Mouse (Mus musculus): ENCODE data around the gene C2cd6. TPM values are rescaled to one million over a fixed set of nuclear protein-coding genes. Genes with fewer than 3 reads are reported as not detected.

C2cd6 gene
- polyA plus RNA-seq, 1 experiment, result not detected

DNA sequence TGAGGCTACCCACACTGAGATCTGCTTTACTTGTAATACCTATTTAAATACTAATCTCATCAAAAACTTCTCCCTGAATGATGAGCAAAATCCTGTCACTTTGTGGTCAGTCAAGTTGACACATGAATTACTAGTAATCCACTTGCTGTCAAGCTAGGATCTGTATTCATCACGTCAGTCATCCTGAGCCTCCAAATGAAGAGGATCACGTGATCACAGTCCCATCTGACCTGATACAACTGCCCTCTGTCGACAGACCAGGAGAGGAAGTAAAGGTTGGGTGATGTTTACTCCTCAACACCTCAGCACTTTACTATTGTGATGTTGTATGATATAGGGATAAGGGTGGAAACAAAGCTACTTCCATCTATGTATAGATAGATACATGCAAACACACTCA, 31.0 kb downstream of the C2cd6 start:
- no peak for TF ChIP-seq POLR2AphosphoS2 (IDR thresholded peaks at IDR 0.05; ENCODE audit: insufficient read length, low read depth)
- peak; percentile 39 for TF ChIP-seq USF1 (IDR thresholded peaks at IDR 0.05; ENCODE audit: low read depth)
- H3ac ChIP-seq (ENCODE audit: control insufficient read depth, insufficient read length), result no peak overlapping the region
- H3K4me3 ChIP-seq, result no peak overlapping the region
- H3K4me2 ChIP-seq (ENCODE audit: low read depth), result no peak overlapping the region
- no peaks in the 10 kb centered on the region for H3K79me2 ChIP-seq (ENCODE audit: control insufficient read depth, insufficient read depth)
- no peaks in the 10 kb centered on the region for H3K36me3 ChIP-seq (ENCODE audit: control insufficient read depth, insufficient read depth)
- peaks cover 10% of the 10 kb centered on the region for H3K27me3 ChIP-seq (ENCODE audit: control insufficient read depth, insufficient read depth, insufficient read length)

DNA sequence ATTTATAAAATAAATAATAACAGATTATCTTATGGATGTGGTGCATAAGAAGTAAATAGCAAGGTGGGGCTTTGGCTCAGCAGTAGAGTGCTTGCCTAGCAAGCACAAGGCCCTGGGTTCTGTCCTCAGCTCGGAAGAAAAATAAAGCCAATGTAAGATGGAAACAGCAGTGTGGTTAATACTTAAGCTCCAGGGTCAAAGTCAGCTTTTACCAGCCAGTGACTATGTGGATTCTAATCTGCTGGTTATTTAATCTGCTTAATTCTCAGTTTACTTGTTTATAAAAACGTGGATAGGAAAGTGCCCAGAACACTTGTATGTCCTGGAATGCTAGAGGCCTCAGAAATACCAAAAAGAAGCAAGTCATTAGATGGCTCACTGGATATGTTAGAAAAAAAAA, 37.7 kb downstream of the C2cd6 start:
- H3ac ChIP-seq (ENCODE audit: control insufficient read depth, insufficient read length), result no peak overlapping the region
- H3K27me3 ChIP-seq (ENCODE audit: control insufficient read depth, insufficient read depth, insufficient read length), result peaks cover 14% of the 10 kb centered on the region
- no peak overlapping the region for H3K4me2 ChIP-seq (ENCODE audit: low read depth)
- no peak overlapping the region for H3K4me3 ChIP-seq
- H3K79me2 ChIP-seq (ENCODE audit: control insufficient read depth, insufficient read depth), result no peaks in the 10 kb centered on the region
- no peak for TF ChIP-seq POLR2A (IDR thresholded peaks at IDR 0.05; ENCODE audit: insufficient read length, low read depth)
- no peak for TF ChIP-seq E2F4 (IDR thresholded peaks at IDR 0.05; ENCODE audit: insufficient read depth)
- TF ChIP-seq MYOD1 (IDR thresholded peaks at IDR 0.05; ENCODE audit: control insufficient read depth in 1 of 3, insufficient read length in 2 of 3, low read depth in 2 of 3), result no peak
- no peak for TF ChIP-seq TCF3 (IDR thresholded peaks at IDR 0.05; ENCODE audit: insufficient read length, low read depth)
- TF ChIP-seq CEBPB (IDR thresholded peaks at IDR 0.05; ENCODE audit: insufficient read depth, poor library complexity, severe bottlenecking), result no peak
- no peak for TF ChIP-seq MAX (IDR thresholded peaks at IDR 0.05; ENCODE audit: low read depth)
- TF ChIP-seq USF1 (IDR thresholded peaks at IDR 0.05; ENCODE audit: low read depth), result no peak
- no peak for TF ChIP-seq SRF (IDR thresholded peaks at IDR 0.05; ENCODE audit: control insufficient read depth, insufficient read length, low read depth)
- no peak for TF ChIP-seq MYOG (IDR thresholded peaks at IDR 0.05; ENCODE audit: control insufficient read depth in 1 of 3, insufficient read depth in 1 of 3, insufficient read length in 2 of 3, low read depth in 2 of 3)
- TF ChIP-seq REST (IDR thresholded peaks at IDR 0.05; ENCODE audit: insufficient read depth, insufficient read length), result no peak
- TF ChIP-seq POLR2AphosphoS2 (IDR thresholded peaks at IDR 0.05; ENCODE audit: insufficient read length, low read depth), result no peak
- TF ChIP-seq TCF12 (IDR thresholded peaks at IDR 0.05; ENCODE audit: insufficient read depth, poor library complexity, severe bottlenecking), result no peak
- no peaks in the 10 kb centered on the region for H3K36me3 ChIP-seq (ENCODE audit: control insufficient read depth, insufficient read depth)

DNA sequence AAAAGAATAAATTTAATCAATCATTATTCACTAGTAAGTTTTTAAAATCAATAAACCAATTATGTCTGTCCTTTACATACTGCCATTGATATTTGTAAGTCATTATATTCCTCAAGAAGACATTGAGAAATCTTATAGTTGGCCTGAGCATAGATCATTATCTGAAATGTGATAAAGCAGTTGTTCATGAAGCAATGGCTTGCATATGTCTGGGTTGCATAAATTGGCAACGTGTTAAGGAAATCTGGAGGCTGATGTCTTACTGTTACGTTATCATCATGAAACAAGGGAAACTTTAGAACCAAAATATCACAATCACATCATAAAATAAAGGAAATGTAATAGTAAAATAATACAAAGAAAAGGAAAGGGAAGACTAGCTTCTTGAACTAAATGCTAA, 43.4 kb downstream of the C2cd6 start:
- Histone ChIP-seq H3K79me2 (ENCODE audit: control insufficient read depth, insufficient read depth) (no peaks in the 10 kb centered on the region), H3ac (ENCODE audit: control insufficient read depth, insufficient read length) (no peak overlapping the region), H3K4me2 (ENCODE audit: low read depth) (no peak overlapping the region), H3K27me3 (ENCODE audit: control insufficient read depth, insufficient read depth, insufficient read length) (peaks cover 19% of the 10 kb centered on the region), H3K4me3 (no peak overlapping the region), H3K36me3 (ENCODE audit: control insufficient read depth, insufficient read depth) (no peaks in the 10 kb centered on the region)
- TF ChIP-seq POLR2A (IDR thresholded peaks at IDR 0.05; ENCODE audit: insufficient read length, low read depth), result no peak

- TF ChIP-seq MYOG (IDR thresholded peaks at IDR 0.05; ENCODE audit: control insufficient read depth in 1 of 3, insufficient read depth in 1 of 3, insufficient read length in 2 of 3, low read depth in 2 of 3), result no peak
- TF ChIP-seq POLR2A (IDR thresholded peaks at IDR 0.05; ENCODE audit: insufficient read length, low read depth), result no peak
- no peak for TF ChIP-seq TCF3 (IDR thresholded peaks at IDR 0.05; ENCODE audit: insufficient read length, low read depth)
- TF ChIP-seq USF1 (IDR thresholded peaks at IDR 0.05; ENCODE audit: low read depth), result no peak
- TF ChIP-seq CEBPB (IDR thresholded peaks at IDR 0.05; ENCODE audit: insufficient read depth, poor library complexity, severe bottlenecking), result no peak
- no peak for TF ChIP-seq MAX (IDR thresholded peaks at IDR 0.05; ENCODE audit: low read depth)
- TF ChIP-seq TCF12 (IDR thresholded peaks at IDR 0.05; ENCODE audit: insufficient read depth, poor library complexity, severe bottlenecking), result no peak
- TF ChIP-seq E2F4 (IDR thresholded peaks at IDR 0.05; ENCODE audit: insufficient read depth), result no peak
- no peak for TF ChIP-seq REST (IDR thresholded peaks at IDR 0.05; ENCODE audit: insufficient read depth, insufficient read length)
- TF ChIP-seq SRF (IDR thresholded peaks at IDR 0.05; ENCODE audit: control insufficient read depth, insufficient read length, low read depth), result no peak
- no peak for TF ChIP-seq POLR2AphosphoS2 (IDR thresholded peaks at IDR 0.05; ENCODE audit: insufficient read length, low read depth)
- TF ChIP-seq MYOD1 (IDR thresholded peaks at IDR 0.05; ENCODE audit: control insufficient read depth in 1 of 3, insufficient read length in 2 of 3, low read depth in 2 of 3), result no peak
- H3ac ChIP-seq (ENCODE audit: control insufficient read depth, insufficient read length), result no peak overlapping the region
- no peak overlapping the region for H3K4me3 ChIP-seq
- no peaks in the 10 kb centered on the region for H3K36me3 ChIP-seq (ENCODE audit: control insufficient read depth, insufficient read depth)
- peaks cover 4% of the 10 kb centered on the region for H3K27me3 ChIP-seq (ENCODE audit: control insufficient read depth, insufficient read depth, insufficient read length)
- no peaks in the 10 kb centered on the region for H3K79me2 ChIP-seq (ENCODE audit: control insufficient read depth, insufficient read depth)
- H3K4me2 ChIP-seq (ENCODE audit: low read depth), result no peak overlapping the region
These were observed 57.0 kb downstream of the C2cd6 start for GRCm38 (mm10) chr1:59037723-59038122.

- H3K36me3 ChIP-seq (ENCODE audit: control insufficient read depth, insufficient read depth), result no peaks in the 10 kb centered on the region
- H3K79me2 ChIP-seq (ENCODE audit: control insufficient read depth, insufficient read depth), result no peaks in the 10 kb centered on the region
- H3K4me3 ChIP-seq, result no peak overlapping the region
- H3K4me2 ChIP-seq (ENCODE audit: low read depth), result no peak overlapping the region
- no peak overlapping the region for H3ac ChIP-seq (ENCODE audit: control insufficient read depth, insufficient read length)
- no peak for TF ChIP-seq SRF (IDR thresholded peaks at IDR 0.05; ENCODE audit: control insufficient read depth, insufficient read length, low read depth)
- TF ChIP-seq USF1 (IDR thresholded peaks at IDR 0.05; ENCODE audit: low read depth), result no peak
- no peak for TF ChIP-seq TCF3 (IDR thresholded peaks at IDR 0.05; ENCODE audit: insufficient read length, low read depth)
- TF ChIP-seq POLR2A (IDR thresholded peaks at IDR 0.05; ENCODE audit: insufficient read length, low read depth), result no peak
- TF ChIP-seq MYOD1 (IDR thresholded peaks at IDR 0.05; ENCODE audit: control insufficient read depth in 1 of 3, insufficient read length in 2 of 3, low read depth in 2 of 3), result no peak
- TF ChIP-seq REST (IDR thresholded peaks at IDR 0.05; ENCODE audit: insufficient read depth, insufficient read length), result no peak
- TF ChIP-seq POLR2AphosphoS2 (IDR thresholded peaks at IDR 0.05; ENCODE audit: insufficient read length, low read depth), result no peak
- TF ChIP-seq E2F4 (IDR thresholded peaks at IDR 0.05; ENCODE audit: insufficient read depth), result no peak
- TF ChIP-seq TCF12 (IDR thresholded peaks at IDR 0.05; ENCODE audit: insufficient read depth, poor library complexity, severe bottlenecking), result no peak
- no peak for TF ChIP-seq MAX (IDR thresholded peaks at IDR 0.05; ENCODE audit: low read depth)
- no peak for TF ChIP-seq MYOG (IDR thresholded peaks at IDR 0.05; ENCODE audit: control insufficient read depth in 1 of 3, insufficient read depth in 1 of 3, insufficient read length in 2 of 3, low read depth in 2 of 3)
- no peak for TF ChIP-seq CEBPB (IDR thresholded peaks at IDR 0.05; ENCODE audit: insufficient read depth, poor library complexity, severe bottlenecking)
- no peaks in the 10 kb centered on the region for H3K27me3 ChIP-seq (ENCODE audit: control insufficient read depth, insufficient read depth, insufficient read length)
These were observed 73.1 kb downstream of the C2cd6 start for GRCm38 (mm10) chr1:59021556-59021955.
